Mouse (Mus musculus): ENCODE measurements around the gene Myocd. TPM values are rescaled to one million over a fixed set of nuclear protein-coding genes. Genes with fewer than 3 reads are reported as not detected.

Gene Myocd
- 0.49 and 0.56 TPM in 2 replicates for polyA plus RNA-seq (2016; fragmentation: Nextera tagmentation; extraction: Ambion mirVana)

- Histone ChIP-seq H3K9ac (replicated peaks) (peak within 1 kb of the TSS; percentile 47), H3K4me1 (replicated peaks) (peaks cover 22% of the 10 kb centered on the region), H3K27ac (no peak within 1 kb of the TSS), H3K36me3 (no peaks in the 10 kb centered on the region), H3K27me3 (peaks cover 25% of the 10 kb centered on the region), H3K4me3 (replicated peaks) (peak within 1 kb of the TSS; percentile 44), H3K4me2 (peak within 1 kb of the TSS; percentile 93), H3K9me3 (no peaks in the 10 kb centered on the region)
- ATAC-seq (ENCODE audit: insufficient number of reproducible peaks, insufficient read depth, low FRiP score, low TSS enrichment, low read depth): peak; percentile 76
- WGBS: under 1% methylated on average over 37 of the region's 37 CpGs
Measured at GRCm38 (mm10) chr11:65269851-65270473, at the start of gene Myocd. Myocd (minus strand) TSS chr11:65269989.

DNA sequence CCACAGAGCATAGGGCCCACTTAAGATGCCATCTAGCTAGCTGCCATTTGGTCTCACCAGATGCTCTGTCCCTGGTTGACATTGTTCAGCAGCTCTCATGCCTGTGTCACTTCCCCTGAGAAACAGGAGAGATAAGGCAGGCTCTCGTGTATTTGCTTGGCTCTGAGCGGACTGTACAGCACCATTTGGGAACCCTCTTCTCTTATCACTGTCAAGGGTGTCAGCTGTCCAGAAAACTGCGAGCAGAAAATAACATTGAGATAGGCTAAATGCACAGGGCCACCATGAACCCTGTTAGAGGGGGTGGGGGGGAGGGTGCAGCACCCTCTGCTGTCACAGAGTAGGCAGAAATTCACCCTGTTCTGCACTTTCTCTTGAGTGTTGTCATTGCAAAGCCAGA, 34.0 kb upstream of the Myocd start:
- no peaks in the 10 kb centered on the region for H3K9me3 ChIP-seq
- no peak overlapping the region for H3K4me3 ChIP-seq (replicated peaks)
- H3K27me3 ChIP-seq: no peaks in the 10 kb centered on the region
- no peaks in the 10 kb centered on the region for H3K4me1 ChIP-seq (replicated peaks)
- no peak overlapping the region for H3K27ac ChIP-seq
- WGBS: 48% methylated on average over 3 of the region's 3 CpGs
- no peak overlapping the region for H3K9ac ChIP-seq (replicated peaks)
- ATAC-seq (ENCODE audit: insufficient number of reproducible peaks, insufficient read depth, low FRiP score, low TSS enrichment, low read depth): no peak
- no peak overlapping the region for H3K4me2 ChIP-seq
- H3K36me3 ChIP-seq: no peaks in the 10 kb centered on the region

DNA sequence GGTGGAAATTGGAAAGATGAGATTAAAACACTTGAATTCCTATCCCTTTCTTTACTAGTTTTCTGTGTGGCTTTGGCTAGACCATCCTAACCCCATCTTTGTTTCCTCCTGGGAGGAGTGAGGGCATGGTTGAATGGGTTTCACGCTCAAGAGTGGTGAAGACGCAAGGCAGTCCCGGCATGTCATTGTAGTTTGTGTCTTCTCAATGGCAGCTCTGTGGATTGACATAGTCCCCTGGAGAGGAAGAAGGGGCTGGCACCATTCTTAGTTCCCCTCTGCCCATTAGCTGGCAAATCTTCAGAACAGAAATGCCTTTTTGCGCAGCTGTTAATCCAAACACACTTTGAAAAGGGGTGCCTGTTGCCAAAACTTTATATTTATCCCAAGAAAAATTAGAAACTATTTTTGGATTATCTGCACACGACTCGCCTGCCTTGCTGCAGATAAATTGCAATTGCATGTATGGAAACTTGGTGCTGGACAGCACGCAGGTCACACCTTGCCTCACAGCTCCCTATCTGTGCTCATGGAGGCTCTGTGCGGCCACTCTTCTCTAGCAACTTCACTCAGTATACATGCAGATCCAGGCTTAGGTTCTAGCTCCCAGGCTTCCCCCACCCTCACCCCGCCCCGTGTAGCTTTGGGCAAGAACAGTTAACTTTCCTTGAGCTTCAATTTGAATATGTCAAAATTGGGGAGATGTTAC, 24.5 kb upstream of the Myocd start:
- Histone ChIP-seq H3K9me3 (no peaks in the 10 kb centered on the region), H3K36me3 (no peaks in the 10 kb centered on the region), H3K4me1 (replicated peaks) (no peaks in the 10 kb centered on the region), H3K4me3 (replicated peaks) (no peak overlapping the region), H3K27ac (no peak overlapping the region), H3K27me3 (peaks cover 10% of the 10 kb centered on the region; the same call in 1 of the 2 replicates), H3K4me2 (no peak overlapping the region), H3K9ac (replicated peaks) (no peak overlapping the region)
- WGBS: 92% methylated on average over 10 of the region's 10 CpGs
- no peak for ATAC-seq (ENCODE audit: insufficient number of reproducible peaks, insufficient read depth, low FRiP score, low TSS enrichment, low read depth)

DNA sequence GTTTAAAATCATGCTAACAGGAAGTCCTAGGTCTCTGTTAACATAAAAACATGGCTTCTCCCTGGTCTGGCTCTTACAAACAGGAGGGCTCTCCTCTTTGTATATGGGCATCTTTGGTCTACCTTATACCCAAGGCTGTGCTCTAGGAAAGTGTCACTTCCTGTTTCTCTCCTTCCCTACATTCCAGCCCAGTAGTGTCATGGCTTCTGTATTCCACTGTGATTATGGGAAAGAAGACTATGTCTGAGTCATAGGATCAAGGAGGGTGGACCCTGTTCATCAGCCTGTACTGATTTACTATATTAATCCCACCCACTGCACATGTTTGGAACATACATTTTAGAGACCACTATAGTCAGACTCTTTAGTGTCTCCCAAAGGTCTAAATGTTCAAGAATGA, 23.2 kb upstream of the Myocd start:
- no peak overlapping the region for H3K27ac ChIP-seq
- no peak overlapping the region for H3K4me3 ChIP-seq (replicated peaks)
- no peak overlapping the region for H3K9ac ChIP-seq (replicated peaks)
- ATAC-seq (ENCODE audit: insufficient number of reproducible peaks, insufficient read depth, low FRiP score, low TSS enrichment, low read depth): no peak
- H3K27me3 ChIP-seq: peaks cover 10% of the 10 kb centered on the region; the same call in 1 of the 2 replicates
- H3K4me1 ChIP-seq (replicated peaks): no peaks in the 10 kb centered on the region
- no peaks in the 10 kb centered on the region for H3K9me3 ChIP-seq
- H3K4me2 ChIP-seq: no peak overlapping the region
- H3K36me3 ChIP-seq: no peaks in the 10 kb centered on the region

DNA sequence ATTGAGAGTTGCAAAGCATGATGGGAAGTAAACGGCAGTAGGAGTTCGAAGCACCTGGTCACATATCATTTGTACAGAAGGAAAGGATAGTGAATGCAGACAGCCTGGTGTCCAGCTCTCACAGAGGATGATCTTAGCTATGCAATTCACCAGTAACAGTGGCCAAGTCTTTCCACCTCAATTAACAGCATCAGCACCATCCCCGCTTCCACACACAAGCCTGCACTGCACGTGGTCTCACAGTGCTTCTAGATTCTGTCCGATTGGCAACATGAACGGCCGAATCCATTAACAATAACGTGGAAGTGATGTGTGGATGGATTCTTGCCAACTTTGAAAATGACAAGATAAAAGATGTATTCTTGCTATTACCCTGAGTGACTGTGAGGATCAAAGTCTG, 17.9 kb upstream of the Myocd start:
- 93% methylated on average over 8 of the region's 8 CpGs for WGBS
- Histone ChIP-seq H3K36me3 (no peaks in the 10 kb centered on the region), H3K9me3 (no peaks in the 10 kb centered on the region), H3K4me1 (replicated peaks) (no peaks in the 10 kb centered on the region), H3K9ac (replicated peaks) (no peak overlapping the region), H3K27ac (no peak overlapping the region), H3K4me2 (no peak overlapping the region), H3K4me3 (replicated peaks) (no peak overlapping the region), H3K27me3 (no peaks in the 10 kb centered on the region)
- no peak for ATAC-seq (ENCODE audit: insufficient number of reproducible peaks, insufficient read depth, low FRiP score, low TSS enrichment, low read depth)

- H3K4me1 ChIP-seq (replicated peaks): no peaks in the 10 kb centered on the region
- no peak overlapping the region for H3K9ac ChIP-seq (replicated peaks)
- 89% methylated on average over 2 of the region's 2 CpGs for WGBS
- no peak overlapping the region for H3K27ac ChIP-seq
- no peaks in the 10 kb centered on the region for H3K9me3 ChIP-seq
- H3K27me3 ChIP-seq: no peaks in the 10 kb centered on the region
- H3K4me2 ChIP-seq: no peak overlapping the region
- no peak for ATAC-seq (ENCODE audit: insufficient number of reproducible peaks, insufficient read depth, low FRiP score, low TSS enrichment, low read depth)
- H3K36me3 ChIP-seq: no peaks in the 10 kb centered on the region
- no peak overlapping the region for H3K4me3 ChIP-seq (replicated peaks)
Measured at GRCm38 (mm10) chr11:65286211-65286610, 16.4 kb upstream of the Myocd start.

DNA sequence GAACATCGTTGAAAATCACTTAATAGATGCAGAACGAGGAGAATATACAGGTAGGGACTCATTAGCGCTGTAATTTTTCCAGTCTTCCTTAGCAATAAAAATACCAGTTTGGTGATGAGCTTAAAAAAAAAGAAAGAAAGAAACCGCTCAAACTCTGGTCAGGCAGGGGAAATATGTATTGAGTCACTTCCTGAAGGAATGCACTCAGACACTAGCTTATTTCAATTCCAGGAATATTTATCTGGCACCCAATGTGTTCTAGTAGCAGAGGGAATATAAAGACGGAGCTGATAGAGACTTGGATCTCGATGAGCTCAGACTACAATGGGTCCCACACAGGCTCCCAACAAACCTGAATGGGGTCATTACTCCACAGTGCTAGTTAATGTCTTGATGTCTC, 5.7 kb upstream of the Myocd start:
- no peak overlapping the region for H3K4me3 ChIP-seq (replicated peaks)
- H3K27ac ChIP-seq: no peak overlapping the region
- H3K4me1 ChIP-seq (replicated peaks): peaks cover 18% of the 10 kb centered on the region
- H3K4me2 ChIP-seq: no peak overlapping the region
- H3K36me3 ChIP-seq: no peaks in the 10 kb centered on the region
- H3K9ac ChIP-seq (replicated peaks): no peak overlapping the region
- no peak for ATAC-seq (ENCODE audit: insufficient number of reproducible peaks, insufficient read depth, low FRiP score, low TSS enrichment, low read depth)
- H3K9me3 ChIP-seq: no peaks in the 10 kb centered on the region
- H3K27me3 ChIP-seq: peaks cover 8% of the 10 kb centered on the region
- 89% methylated on average over 6 of the region's 6 CpGs for WGBS

- 12% methylated on average over 4 of the region's 4 CpGs for WGBS
- Histone ChIP-seq H3K36me3 (no peaks in the 10 kb centered on the region), H3K9me3 (no peaks in the 10 kb centered on the region), H3K27me3 (peaks cover 25% of the 10 kb centered on the region), H3K27ac (no peak overlapping the region), H3K4me2 (peak overlapping the region; percentile 93), H3K4me1 (replicated peaks) (peaks cover 22% of the 10 kb centered on the region), H3K9ac (replicated peaks) (no peak overlapping the region), H3K4me3 (replicated peaks) (no peak overlapping the region)
- no peak for ATAC-seq (ENCODE audit: insufficient number of reproducible peaks, insufficient read depth, low FRiP score, low TSS enrichment, low read depth)
Measured at GRCm38 (mm10) chr11:65271000-65271399, 1.2 kb upstream of the Myocd start.

DNA sequence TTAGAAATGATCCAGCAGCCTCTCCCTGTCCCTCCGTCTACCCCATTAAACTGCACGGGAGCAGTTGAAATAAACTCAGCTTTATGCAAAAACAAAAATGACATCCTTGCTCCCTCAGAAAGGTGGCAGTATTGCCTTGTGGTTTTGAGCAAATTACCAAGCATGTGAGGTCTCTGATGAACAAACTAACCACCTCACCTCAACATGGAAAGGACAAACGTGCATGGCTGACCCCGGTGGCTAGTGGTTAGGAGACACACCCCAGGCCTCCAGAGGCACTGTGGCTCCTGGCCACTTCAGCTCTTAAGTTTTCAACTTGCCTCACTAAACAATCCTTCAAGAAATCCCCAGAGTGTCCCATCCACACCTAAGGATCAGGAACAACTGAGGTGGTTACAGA, 1.5 kb downstream of the Myocd start:
- H3K9ac ChIP-seq (replicated peaks): no peak overlapping the region
- no peaks in the 10 kb centered on the region for H3K9me3 ChIP-seq
- no peaks in the 10 kb centered on the region for H3K36me3 ChIP-seq
- no peak overlapping the region for H3K4me2 ChIP-seq
- peaks cover 25% of the 10 kb centered on the region for H3K27me3 ChIP-seq
- 45% methylated on average over 4 of the region's 4 CpGs for WGBS
- H3K4me3 ChIP-seq (replicated peaks): no peak overlapping the region
- H3K4me1 ChIP-seq (replicated peaks): peaks cover 22% of the 10 kb centered on the region
- H3K27ac ChIP-seq: no peak overlapping the region
- ATAC-seq (ENCODE audit: insufficient number of reproducible peaks, insufficient read depth, low FRiP score, low TSS enrichment, low read depth): no peak

- Histone ChIP-seq H3K9ac (replicated peaks) (no peak overlapping the region), H3K9me3 (no peaks in the 10 kb centered on the region), H3K4me1 (replicated peaks) (no peaks in the 10 kb centered on the region), H3K4me3 (replicated peaks) (no peak overlapping the region), H3K27ac (no peak overlapping the region), H3K4me2 (no peak overlapping the region), H3K27me3 (peaks cover 2% of the 10 kb centered on the region; the same call in 1 of the 2 replicates), H3K36me3 (no peaks in the 10 kb centered on the region)
- WGBS: 48% methylated on average over 6 of the region's 6 CpGs
- no peak for ATAC-seq (ENCODE audit: insufficient number of reproducible peaks, insufficient read depth, low FRiP score, low TSS enrichment, low read depth)
Measured at GRCm38 (mm10) chr11:65263466-65263865, 6.3 kb downstream of the Myocd start.

DNA sequence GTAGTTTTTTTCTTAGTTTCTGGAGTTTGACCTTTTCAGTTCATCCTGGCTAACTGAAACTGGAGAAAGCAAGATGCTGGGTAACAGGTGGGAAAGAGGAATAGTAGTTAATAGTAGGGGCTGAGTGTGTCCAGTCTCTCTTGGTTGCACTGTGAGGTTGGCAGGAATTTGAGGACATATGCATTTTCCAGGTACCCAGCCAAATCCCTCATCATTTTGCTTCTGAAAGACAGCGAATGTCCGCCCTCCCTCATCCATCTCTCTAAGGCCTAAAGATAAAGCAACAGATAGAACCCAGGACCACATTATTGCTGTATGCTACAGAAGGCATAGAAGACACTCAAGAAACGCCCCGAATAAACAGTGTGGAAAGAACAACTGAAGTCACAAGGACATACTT, 10.8 kb downstream of the Myocd start:
- H3K9ac ChIP-seq (replicated peaks): no peak overlapping the region
- H3K27me3 ChIP-seq: no peaks in the 10 kb centered on the region
- no peak overlapping the region for H3K4me2 ChIP-seq
- H3K9me3 ChIP-seq: no peaks in the 10 kb centered on the region
- 91% methylated on average over 4 of the region's 4 CpGs for whole genome bisulfite sequencing
- no peak overlapping the region for H3K27ac ChIP-seq
- no peak for ATAC-seq (ENCODE audit: insufficient number of reproducible peaks, insufficient read depth, low FRiP score, low TSS enrichment, low read depth)
- no peaks in the 10 kb centered on the region for H3K36me3 ChIP-seq
- H3K4me1 ChIP-seq (replicated peaks): no peaks in the 10 kb centered on the region
- H3K4me3 ChIP-seq (replicated peaks): no peak overlapping the region

DNA sequence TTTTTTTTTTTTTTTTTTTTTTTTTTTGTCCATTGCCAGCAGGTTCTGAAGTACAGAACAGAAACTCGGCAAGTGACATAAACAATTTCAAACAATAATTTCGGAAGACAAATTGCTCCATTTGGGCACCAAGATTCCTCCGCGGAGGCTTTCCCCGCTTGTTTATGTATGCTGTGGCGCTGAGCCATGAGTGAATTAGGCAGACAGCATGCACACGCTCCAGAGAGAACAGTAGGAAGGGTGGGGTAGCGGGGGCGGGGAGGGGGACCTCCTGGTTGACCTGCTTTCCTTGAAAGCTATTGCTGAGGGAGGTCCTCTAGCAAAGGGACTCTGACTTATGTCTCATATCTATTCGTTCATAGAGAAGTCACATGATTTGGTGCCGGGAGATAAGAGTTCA, 13.6 kb downstream of the Myocd start:
- no peak overlapping the region for H3K4me3 ChIP-seq (replicated peaks)
- H3K9ac ChIP-seq (replicated peaks): no peak overlapping the region
- ATAC-seq (ENCODE audit: insufficient number of reproducible peaks, insufficient read depth, low FRiP score, low TSS enrichment, low read depth): no peak
- H3K4me1 ChIP-seq (replicated peaks): no peaks in the 10 kb centered on the region
- H3K27me3 ChIP-seq: no peaks in the 10 kb centered on the region
- no peaks in the 10 kb centered on the region for H3K9me3 ChIP-seq
- no peak overlapping the region for H3K4me2 ChIP-seq
- H3K27ac ChIP-seq: no peak overlapping the region
- H3K36me3 ChIP-seq: no peaks in the 10 kb centered on the region
- WGBS: 82% methylated on average over 11 of the region's 11 CpGs

Measured in limb, embryonic 12.5 days (tissue).